Mouse (Mus musculus) liver, embryonic 12.5 days (tissue): Measurements from ENCODE around the gene Tmem219. TPM values are rescaled to one million over a fixed set of nuclear protein-coding genes. Genes with fewer than 3 reads are reported as not detected.

Experiments used
- ATAC-seq: fragments of 200-750 bp; cut with Nextera tagmentation; 2 replicates; pipeline ENCODE4 v1.8.0; 2017; ENCODE audit warnings: moderate number of reproducible peaks, mild to moderate bottlenecking, moderate library complexity
- H3K27ac ChIP-seq: fragments of 300-500 bp; sonication (generic); 2 replicates; pipeline ENCODE4 v1.5.1; 2016; ENCODE audit warnings: mild to moderate bottlenecking
- H3K27me3 ChIP-seq: fragments of 300-500 bp; sonication (generic); replicated peaks from 2 replicates; pipeline ENCODE4 v1.6.1; 2016; ENCODE audit warnings: mild to moderate bottlenecking, moderate library complexity
- H3K36me3 ChIP-seq: fragments of 300-500 bp; sonication (generic); 2 replicates; pipeline ENCODE4 v1.6.1; 2016; ENCODE audit warnings: mild to moderate bottlenecking, moderate library complexity
- H3K4me1 ChIP-seq: fragments of 300-500 bp; sonication (generic); 2 replicates; pipeline ENCODE4 v1.6.1; 2016
- H3K4me2 ChIP-seq: fragments of 300-500 bp; sonication (generic); 2 replicates; pipeline ENCODE4 v1.6.1; 2016; ENCODE audit warnings: mild to moderate bottlenecking, moderate library complexity
- H3K4me3 ChIP-seq: fragments of 300-500 bp; sonication (generic); 2 replicates; pipeline ENCODE4 v1.5.1; 2016; ENCODE audit warnings: mild to moderate bottlenecking, moderate library complexity
- H3K9ac ChIP-seq: fragments of 300-500 bp; sonication (generic); 2 replicates; pipeline ENCODE4 v1.6.1; 2016; ENCODE audit warnings: mild to moderate bottlenecking, moderate library complexity
- H3K9me3 ChIP-seq: fragments of 300-500 bp; sonication (generic); replicated peaks from 2 replicates; pipeline ENCODE4 v1.6.1; 2016; ENCODE audit warnings: mild to moderate bottlenecking, moderate library complexity
- WGBS: fragments of 180-500 bp; shearing (Covaris S2); methylation state at CpG from one replicate; pipeline ENCODE4 v1.1.7; 2016; ENCODE audit not compliant: insufficient replicate concordance; 5-methylcytosine and 5-hydroxymethylcytosine counted together
- polyA plus RNA-seq: library from polyadenylated mRNA; unstranded; fragments of >200 nt; fragmentation: Nextera tagmentation; extraction: Ambion mirVana; gene quantifications from 2 replicates; pipeline ENCODE4 v1.2.1, GENCODE M21; 2016

Gene Tmem219
- 16.7 and 16.9 TPM in 2 replicates for polyA plus RNA-seq

DNA sequence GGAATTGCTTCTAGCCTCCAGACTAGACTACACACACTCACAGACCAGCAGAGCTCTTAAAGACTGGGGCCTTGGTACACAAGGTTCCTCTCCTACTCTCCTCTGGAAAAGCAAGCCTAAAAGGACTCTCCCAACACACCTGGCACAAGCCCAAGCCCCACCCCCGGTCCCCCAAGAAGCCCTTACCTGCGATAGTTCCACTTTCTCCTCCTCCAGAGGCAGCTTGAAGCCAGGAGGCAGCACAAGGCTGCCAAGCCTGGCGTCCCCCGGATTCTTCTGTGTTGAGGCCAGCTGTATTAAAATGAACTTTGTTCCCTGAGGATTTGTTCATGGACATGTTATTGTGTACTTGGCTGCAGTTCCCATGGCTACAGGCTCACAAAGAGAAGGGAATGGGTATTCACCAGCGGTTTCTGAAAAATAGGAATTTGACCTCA, at the start of gene Tmem219:
Gene Tmem219, minus strand, starts transcription at position 294 of the 437 bp plus-strand sequence.
- Histone ChIP-seq H3K9ac (no peak within 1 kb of the TSS), H3K4me2 (peak within 1 kb of the TSS; percentile 3; the same call in 1 of the 2 replicates), H3K27me3 (no peaks in the 10 kb centered on the region), H3K9me3 (no peaks in the 10 kb centered on the region), H3K36me3 (no peaks in the 10 kb centered on the region), H3K27ac (peak within 1 kb of the TSS; percentile 43; the same call in 1 of the 2 replicates), H3K4me3 (no peak within 1 kb of the TSS), H3K4me1 (peaks cover 41% of the 10 kb centered on the region)
- no peak for ATAC-seq
- WGBS: 64% methylated on average over 5 of the region's 5 CpGs

DNA sequence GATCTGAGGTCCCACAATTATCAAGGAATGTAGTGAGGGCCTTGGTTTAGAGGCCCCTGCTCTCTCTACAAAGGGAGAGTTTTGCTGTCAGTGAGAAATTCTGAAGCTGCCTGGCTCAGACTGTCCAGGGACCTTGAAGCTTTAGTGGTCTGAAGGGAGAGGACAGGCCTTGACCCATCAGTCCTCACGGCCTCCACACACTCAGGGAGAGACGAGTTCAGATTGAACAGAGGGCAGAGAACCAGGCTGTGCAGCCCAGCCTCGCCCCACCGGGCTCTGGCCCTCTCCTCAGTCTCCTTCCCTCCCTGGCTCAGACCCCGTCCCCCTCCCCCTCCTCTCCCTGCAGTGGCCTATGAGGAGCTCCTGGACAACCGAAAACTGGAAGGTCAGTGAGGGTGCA, 44.6 kb upstream of the Tmem219 start:
- H3K4me3 ChIP-seq: no peak overlapping the region
- H3K36me3 ChIP-seq: no peaks in the 10 kb centered on the region
- H3K27ac ChIP-seq: no peak overlapping the region
- H3K4me2 ChIP-seq: no peak overlapping the region
- H3K9me3 ChIP-seq: no peaks in the 10 kb centered on the region
- H3K9ac ChIP-seq: no peak overlapping the region
- 0 out of 2 replicates have a peak, but pooled peaks have one; percentile 18 for ATAC-seq
- peaks cover 24% of the 10 kb centered on the region for H3K27me3 ChIP-seq
- 67% methylated on average over 6 of the region's 6 CpGs for WGBS
- no peaks in the 10 kb centered on the region for H3K4me1 ChIP-seq

DNA sequence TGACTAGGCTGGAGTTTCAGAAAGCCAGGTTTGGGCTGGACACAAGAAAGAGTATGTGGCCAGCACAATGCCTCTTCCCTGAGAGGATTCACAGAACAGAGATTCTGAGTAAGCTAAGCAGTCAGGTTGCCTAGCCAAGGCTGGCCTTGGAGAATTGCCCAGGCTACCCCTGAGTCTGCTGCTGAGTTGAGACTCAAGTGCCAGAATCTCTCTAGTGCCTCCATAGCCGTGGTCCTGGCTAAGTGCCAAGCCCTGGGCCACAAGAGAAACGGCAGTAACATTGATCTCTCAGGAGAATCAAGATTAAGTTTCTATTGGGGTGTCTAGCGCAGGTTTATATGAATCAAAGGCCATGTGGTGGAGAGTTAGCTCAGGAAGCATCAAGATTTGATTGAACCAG, 42.9 kb upstream of the Tmem219 start:
- Histone ChIP-seq H3K4me3 (no peak overlapping the region), H3K9ac (no peak overlapping the region), H3K27ac (no peak overlapping the region), H3K27me3 (peaks cover 35% of the 10 kb centered on the region), H3K4me2 (no peak overlapping the region), H3K4me1 (no peaks in the 10 kb centered on the region), H3K9me3 (no peaks in the 10 kb centered on the region), H3K36me3 (no peaks in the 10 kb centered on the region)
- WGBS: 58% methylated on average over 3 of the region's 3 CpGs
- ATAC-seq: no peak

DNA sequence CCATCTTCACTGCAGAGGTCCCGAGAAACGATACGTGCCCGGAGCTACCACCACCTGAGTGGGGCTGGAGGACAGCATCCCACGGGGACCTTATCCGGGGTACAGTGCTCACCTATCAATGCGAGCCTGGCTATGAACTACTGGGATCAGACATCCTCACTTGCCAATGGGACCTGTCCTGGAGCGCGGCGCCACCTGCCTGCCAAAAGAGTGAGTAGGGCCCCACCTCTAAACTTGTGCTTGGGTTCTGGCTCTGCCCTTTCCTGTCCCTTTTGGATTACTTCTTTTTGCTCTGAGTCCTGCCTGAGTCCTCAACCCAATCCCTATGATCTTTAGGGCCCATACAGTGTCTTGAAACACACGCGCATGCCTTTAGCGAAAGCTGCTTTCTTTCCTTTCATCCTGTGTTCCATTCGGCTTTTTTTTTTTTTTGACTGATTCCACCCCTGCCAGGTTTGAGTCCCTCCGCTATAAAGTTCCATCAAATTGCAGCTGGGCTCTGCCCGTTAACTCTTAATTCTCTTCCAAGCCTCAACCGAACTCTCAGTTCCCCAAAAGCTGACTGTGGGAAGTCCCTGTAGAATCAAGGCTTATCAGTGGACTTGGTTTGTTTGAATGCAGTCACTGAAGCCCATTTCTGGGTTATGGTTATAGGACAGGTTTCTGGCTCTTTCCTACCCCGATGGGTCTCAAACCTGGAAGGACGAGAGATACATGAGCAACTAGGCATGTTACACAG, 41.0 kb upstream of the Tmem219 start:
- H3K4me2 ChIP-seq: no peak overlapping the region
- 30% methylated on average over 19 of the region's 19 CpGs for WGBS
- ATAC-seq: no peak

DNA sequence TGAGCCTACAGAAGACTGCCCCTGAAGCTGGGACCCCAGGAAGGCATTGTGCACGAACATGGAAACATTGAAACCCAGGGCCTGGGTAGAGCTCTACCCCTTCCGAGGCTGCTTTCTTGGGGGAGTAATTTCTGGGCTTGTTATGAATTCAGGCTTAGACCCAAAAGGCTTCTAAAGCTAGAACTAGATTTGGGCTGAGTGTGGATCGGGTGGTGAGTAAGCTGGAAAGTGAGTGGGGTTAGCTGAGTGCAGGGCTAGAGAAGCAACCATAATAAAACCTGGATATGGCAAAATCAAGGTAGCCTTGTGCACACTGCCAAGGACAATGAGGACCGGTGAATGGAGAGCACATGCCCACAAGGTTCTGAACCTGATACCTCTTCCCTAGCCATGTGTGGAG, 39.2 kb upstream of the Tmem219 start:
- H3K27ac ChIP-seq: no peak overlapping the region
- H3K9me3 ChIP-seq: no peaks in the 10 kb centered on the region
- H3K27me3 ChIP-seq: peaks cover 35% of the 10 kb centered on the region
- 65% methylated on average over 4 of the region's 4 CpGs for WGBS
- H3K9ac ChIP-seq: no peak overlapping the region
- H3K4me2 ChIP-seq: no peak overlapping the region
- no peak overlapping the region for H3K4me3 ChIP-seq
- H3K4me1 ChIP-seq: no peaks in the 10 kb centered on the region
- ATAC-seq: no peak
- H3K36me3 ChIP-seq: no peaks in the 10 kb centered on the region

More for the DNA sequence above, 41.0 kb upstream of the Tmem219 start:
- H3K4me1 ChIP-seq: no peaks in the 10 kb centered on the region
- no peaks in the 10 kb centered on the region for H3K9me3 ChIP-seq
- peaks cover 35% of the 10 kb centered on the region for H3K27me3 ChIP-seq
- H3K36me3 ChIP-seq: no peaks in the 10 kb centered on the region
- no peak overlapping the region for H3K4me3 ChIP-seq
- no peak overlapping the region for H3K27ac ChIP-seq
- no peak overlapping the region for H3K9ac ChIP-seq

DNA sequence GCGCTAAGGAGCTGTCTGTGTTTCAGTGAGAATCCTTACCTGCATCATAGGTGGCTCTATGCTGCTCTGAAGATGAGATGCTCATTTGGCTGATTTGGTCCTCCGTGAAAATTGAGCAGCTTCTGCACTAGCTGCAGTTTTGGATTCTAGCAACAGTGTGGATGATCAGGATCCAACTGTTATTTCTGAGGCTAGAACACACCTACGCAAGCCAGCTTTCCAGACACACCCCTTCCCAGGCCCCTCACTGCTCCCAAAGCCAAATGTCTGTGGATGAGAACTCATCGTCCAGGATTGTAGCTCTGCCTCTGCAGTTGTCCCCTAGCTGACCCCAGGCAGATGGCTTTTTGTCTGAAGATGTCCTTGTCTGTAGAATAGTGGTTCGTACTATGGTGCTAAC, 38.4 kb upstream of the Tmem219 start:
- no peak overlapping the region for H3K27ac ChIP-seq
- no peak for ATAC-seq
- H3K9me3 ChIP-seq: no peaks in the 10 kb centered on the region
- H3K4me2 ChIP-seq: no peak overlapping the region
- WGBS: 78% methylated on average over 5 of the region's 5 CpGs
- H3K36me3 ChIP-seq: no peaks in the 10 kb centered on the region
- H3K9ac ChIP-seq: no peak overlapping the region
- peaks cover 35% of the 10 kb centered on the region for H3K27me3 ChIP-seq
- no peaks in the 10 kb centered on the region for H3K4me1 ChIP-seq
- no peak overlapping the region for H3K4me3 ChIP-seq

DNA sequence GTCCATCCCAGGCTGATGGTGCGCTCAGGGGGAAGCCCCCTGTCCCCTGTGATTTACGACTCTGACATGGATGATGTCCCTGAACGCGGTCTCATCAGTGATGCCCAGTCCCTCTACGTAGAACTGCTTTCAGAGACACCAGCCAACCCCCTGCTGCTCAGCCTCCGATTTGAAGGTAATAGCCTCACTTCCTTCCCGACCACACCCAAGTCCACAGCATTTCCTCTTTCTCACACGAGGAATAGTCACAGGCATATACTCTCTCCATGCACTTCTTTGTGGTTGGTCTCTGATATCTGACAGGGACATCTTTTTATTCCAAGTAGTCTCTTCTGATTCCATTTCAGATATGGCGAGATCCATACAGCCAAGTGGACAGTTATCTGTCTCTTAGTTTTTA, 37.1 kb upstream of the Tmem219 start:
- no peak overlapping the region for H3K4me2 ChIP-seq
- no peak overlapping the region for H3K9ac ChIP-seq
- H3K4me3 ChIP-seq: no peak overlapping the region
- no peak overlapping the region for H3K27ac ChIP-seq
- H3K9me3 ChIP-seq: no peaks in the 10 kb centered on the region
- ATAC-seq: no peak
- H3K27me3 ChIP-seq: peaks cover 31% of the 10 kb centered on the region
- no peaks in the 10 kb centered on the region for H3K4me1 ChIP-seq
- 46% methylated on average over 9 of the region's 9 CpGs for WGBS
- H3K36me3 ChIP-seq: no peaks in the 10 kb centered on the region

DNA sequence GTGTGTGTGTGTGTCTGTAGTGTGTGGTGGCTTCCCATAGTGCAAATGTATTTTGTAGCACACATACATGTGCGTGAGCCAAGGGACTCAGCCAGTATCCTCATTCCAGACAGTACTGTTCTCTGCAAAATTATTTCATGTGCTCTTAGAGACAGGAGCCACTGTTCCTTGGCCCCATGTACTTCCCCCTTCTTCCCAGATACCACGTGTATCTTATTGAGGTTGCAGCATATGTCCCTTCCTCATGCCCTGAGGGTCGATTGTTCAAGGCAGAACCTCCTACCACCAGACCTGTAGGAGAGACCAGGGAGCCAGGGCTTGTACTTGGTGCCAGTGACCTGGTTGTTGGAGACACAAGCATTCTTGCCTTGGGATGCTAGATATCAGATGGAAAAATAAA, 32.4 kb upstream of the Tmem219 start:
- WGBS: 30% methylated on average over 3 of the region's 3 CpGs
- no peaks in the 10 kb centered on the region for H3K36me3 ChIP-seq
- H3K27me3 ChIP-seq: peaks cover 38% of the 10 kb centered on the region
- H3K4me2 ChIP-seq: no peak overlapping the region
- H3K9me3 ChIP-seq: no peaks in the 10 kb centered on the region
- no peak overlapping the region for H3K27ac ChIP-seq
- ATAC-seq: no peak
- H3K4me3 ChIP-seq: no peak overlapping the region
- no peak overlapping the region for H3K9ac ChIP-seq
- H3K4me1 ChIP-seq: peaks cover 12% of the 10 kb centered on the region

DNA sequence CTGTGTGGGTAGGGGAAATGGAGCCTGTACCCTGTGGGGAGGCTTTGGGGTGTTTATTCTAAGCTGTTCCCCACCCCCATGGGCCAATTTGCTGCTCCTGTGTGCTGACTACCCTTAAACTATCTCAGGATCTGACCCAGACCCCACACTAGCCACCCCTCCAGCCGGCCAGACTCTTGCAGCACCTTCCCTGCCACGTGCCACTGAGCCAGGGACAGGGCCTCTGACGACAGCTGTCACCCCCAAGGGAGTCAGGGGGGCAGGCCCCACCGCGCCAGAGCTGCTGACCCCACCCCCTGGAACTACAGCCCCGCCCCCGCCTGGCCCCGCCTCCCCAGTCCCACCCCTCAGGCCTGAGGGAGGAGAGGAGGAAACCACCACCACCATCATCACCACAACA, 29.9 kb upstream of the Tmem219 start:
- Histone ChIP-seq H3K4me3 (no peak overlapping the region), H3K27ac (no peak overlapping the region), H3K36me3 (no peaks in the 10 kb centered on the region), H3K27me3 (peaks cover 60% of the 10 kb centered on the region), H3K9ac (no peak overlapping the region), H3K4me2 (no peak overlapping the region), H3K4me1 (peaks cover 23% of the 10 kb centered on the region), H3K9me3 (no peaks in the 10 kb centered on the region)
- 2% methylated on average over 8 of the region's 8 CpGs for WGBS
- ATAC-seq: no peak

DNA sequence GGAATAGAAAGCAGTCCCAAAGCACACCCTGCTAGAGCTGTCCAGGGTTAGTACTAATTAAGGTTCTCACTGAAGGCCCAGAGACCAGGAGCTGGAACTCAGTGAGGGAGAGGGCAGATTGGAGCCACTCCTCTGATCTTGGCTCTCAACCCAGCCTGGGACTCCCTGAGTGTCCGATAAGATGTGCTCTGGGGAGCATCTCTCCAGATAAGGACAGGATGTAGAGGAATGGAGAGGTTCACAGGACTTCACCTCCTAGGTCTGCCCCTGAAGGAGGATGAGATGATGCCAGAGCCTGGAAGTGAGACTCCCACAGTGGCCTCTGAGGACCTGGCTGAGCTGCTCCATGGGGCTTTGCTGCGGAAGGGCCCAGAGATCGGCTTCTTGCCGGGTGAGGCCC, 29.0 kb upstream of the Tmem219 start:
- Histone ChIP-seq H3K27me3 (peaks cover 60% of the 10 kb centered on the region), H3K4me2 (no peak overlapping the region), H3K4me3 (no peak overlapping the region), H3K9me3 (no peaks in the 10 kb centered on the region), H3K27ac (no peak overlapping the region), H3K4me1 (peaks cover 23% of the 10 kb centered on the region), H3K9ac (no peak overlapping the region), H3K36me3 (no peaks in the 10 kb centered on the region)
- ATAC-seq: no peak
- WGBS: 18% methylated on average over 4 of the region's 4 CpGs

DNA sequence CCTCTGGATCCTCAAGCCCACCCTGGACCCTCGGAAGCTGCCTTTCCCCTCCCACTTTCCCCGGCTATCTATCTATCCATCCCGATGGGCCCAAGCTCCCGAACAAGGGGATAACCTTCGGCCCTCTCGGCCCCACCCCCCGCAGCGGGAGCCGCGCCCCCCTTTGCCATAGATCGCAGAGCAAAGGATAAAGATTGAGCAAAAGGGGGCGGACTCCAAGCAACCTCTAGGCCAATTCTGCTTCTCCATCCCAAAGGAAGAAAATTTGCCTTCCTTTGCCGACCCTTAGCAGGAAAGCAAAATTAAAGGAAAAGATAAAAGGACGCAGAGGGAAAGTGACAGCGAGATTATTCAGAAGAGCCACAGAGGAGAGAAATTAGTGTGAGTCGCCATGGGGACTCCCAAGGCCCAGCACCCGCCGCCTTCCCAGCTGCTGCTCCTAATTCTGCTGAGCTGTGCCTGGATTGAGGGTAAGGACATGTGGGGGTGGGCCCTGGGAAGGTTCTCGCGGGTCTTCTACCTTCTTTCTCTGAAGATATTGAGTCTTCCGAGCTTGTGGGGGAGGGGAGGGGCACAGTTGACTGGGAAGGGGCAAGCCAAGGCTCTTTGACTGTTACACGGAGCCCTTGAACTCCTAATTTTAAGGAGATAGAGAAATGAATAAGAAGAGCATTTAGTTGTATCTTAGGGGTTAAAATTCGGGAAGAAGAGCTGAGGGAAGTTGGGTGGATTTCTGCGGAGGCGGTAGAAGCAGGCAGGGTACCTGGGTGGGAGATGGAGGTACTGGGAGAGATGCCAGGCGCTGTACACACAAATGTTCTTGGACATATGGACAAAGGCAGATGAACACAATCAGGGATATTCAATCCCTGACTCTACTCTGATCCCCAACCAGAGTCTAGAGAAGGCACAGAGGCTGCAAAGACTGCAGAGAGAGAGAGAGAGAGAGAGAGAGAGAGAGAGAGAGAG, 28.2 kb upstream of the Tmem219 start:
- Histone ChIP-seq H3K9ac (no peak overlapping the region), H3K4me2 (peak overlapping the region; percentile 85), H3K4me1 (peaks cover 23% of the 10 kb centered on the region), H3K4me3 (no peak overlapping the region; the same call in 1 of the 2 replicates), H3K27ac (no peak overlapping the region), H3K36me3 (no peaks in the 10 kb centered on the region), H3K9me3 (no peaks in the 10 kb centered on the region), H3K27me3 (peaks cover 60% of the 10 kb centered on the region)
- WGBS: 10% methylated on average over 26 of the region's 26 CpGs
- no peak for ATAC-seq
